Mouse (Mus musculus) spleen, adult 10 weeks (tissue): ENCODE results near the gene Pagr1b. TPM values are rescaled to one million over a fixed set of nuclear protein-coding genes. Genes with fewer than 3 reads are reported as not detected.

Experiments
- polyA plus RNA-seq: library from polyadenylated mRNA; stranded (reverse); fragments of 350-450 nt; fragmentation: Illumina TruSeq; extraction: RNeasy Lipid Tissue Mini Kit (QIAGEN cat#74804); gene quantifications from one replicate; pipeline ENCODE4 v1.2.3, GENCODE M21; 2015; ENCODE audit warnings: low replicate concordance; ENCODE audit not compliant: insufficient read depth

Gene Pagr1b
- not detected for polyA plus RNA-seq

DNA sequence TGATC is at the start of gene Pagr1b:
TSS of gene Pagr1b (minus strand) at position 4 of the 5 bp plus-strand sequence.

DNA sequence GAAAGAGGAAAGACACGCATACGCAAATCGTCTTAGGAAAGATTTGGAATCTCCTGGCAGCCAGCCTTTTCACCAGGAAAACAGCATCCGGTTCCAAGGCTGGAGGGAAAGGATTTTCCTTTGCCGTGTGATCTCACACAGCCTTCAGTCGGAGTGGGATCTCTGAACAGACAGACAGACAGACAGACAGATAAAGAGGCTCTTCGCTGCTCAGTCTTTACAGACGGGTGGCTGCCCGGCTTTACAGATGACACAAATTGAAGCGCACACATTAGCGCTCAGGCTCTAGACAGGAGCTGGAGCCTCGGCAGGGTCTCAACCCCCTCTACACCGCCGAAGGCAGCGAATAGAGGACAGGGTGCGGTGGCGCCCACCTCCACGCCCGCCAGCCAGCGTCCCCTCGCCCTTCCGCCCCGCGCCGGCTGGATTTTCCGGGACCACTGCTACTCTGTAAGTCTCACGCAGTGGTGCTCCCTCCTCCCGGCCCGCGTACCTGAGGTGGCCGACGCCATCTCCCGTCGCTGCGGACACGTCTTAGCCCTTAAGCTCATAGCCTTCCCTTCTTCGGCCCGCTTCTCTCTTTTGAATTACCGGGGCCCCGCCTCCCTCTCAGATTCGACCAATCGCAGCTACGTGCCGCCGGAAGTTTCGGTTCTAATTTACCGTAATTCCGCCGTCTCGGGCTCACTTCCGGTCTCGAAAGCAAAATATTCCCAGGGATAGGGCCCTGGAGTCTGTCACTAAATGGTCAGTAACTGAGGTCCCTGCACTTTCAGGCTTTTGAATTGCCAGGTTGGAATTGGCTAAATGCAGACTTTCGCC is 25.8 kb upstream of the Pagr1b start, which contains the start of gene Kif22:
TSS of gene Kif22 (minus strand) at position 621 of the 822 bp plus-strand sequence.

DNA sequence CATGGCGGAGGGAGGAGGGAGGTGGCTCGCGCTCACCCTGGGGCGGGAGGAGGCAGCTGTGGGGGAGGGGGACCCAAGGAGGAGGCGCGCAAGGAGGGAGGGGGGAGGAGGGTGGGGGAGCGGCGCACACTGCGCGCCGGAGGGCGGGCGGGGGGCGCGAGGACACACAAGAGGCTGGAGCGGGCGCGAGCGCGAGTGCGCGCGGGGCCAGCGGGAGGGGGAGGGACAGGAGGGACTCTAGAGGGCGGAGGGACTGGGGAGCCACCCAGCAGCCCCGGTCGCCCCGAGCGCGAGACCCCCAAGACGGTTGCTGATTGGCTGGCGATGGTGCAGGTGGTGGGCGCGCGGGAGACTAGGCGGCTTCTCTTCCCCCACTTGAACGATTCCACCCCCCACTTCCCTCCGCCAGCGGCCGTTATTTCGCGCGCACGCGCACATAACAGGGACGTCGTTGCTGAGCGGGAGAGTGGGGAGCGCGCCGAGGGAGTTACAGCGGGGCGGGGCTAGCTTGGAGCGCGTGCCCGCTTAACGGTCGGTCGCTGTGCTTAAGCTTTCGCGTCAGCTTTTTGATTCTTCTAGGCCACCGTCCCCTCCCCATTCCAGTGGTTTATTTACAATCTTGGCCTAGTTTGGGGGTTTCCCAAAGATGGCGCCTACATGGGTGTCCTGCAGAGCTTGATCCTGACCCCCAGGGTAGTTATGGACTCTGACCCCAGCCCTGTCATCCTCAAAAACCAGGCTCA is 10.9 kb upstream of the Pagr1b start, which contains the start of gene Maz:
TSS of gene Maz (minus strand) at position 54 of the 743 bp plus-strand sequence.

DNA sequence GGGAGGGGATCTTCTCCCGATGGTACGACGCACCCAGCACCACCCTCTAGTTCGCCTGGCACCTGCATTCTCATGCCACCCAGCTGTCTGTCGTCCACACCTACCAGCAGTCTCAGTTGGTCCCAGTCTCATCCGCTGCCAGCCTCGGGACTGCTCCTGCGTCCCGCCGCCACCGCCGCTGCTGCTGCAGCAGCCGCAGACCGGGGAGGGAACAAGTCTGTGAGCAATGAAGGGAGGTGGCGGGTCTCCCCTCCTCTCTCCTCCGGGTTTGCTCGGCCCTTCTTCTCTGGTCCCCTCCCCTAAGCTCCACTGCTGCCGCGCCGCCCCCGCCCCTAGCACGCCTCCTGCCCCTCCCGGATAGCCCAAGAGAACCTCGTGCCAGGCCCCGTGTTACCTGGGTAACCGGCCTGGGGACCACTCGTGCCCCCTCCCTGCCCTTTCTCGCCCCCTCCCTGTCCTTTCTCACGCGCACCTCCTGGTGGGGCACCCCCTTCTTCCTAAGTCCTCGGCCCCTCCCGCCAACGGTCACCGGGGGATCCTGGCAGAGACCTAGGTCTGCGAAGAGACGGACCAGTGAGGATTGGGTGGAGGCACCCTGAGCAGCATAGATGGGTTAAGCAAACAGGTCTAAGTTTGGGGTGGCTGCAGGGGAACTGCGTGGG is 4.7 kb upstream of the Pagr1b start, which contains the start of the genes Gm42742 and Prrt2:
TSS of gene Gm42742 (minus strand) at position 197 of the 662 bp plus-strand sequence.
TSS of gene Prrt2 (minus strand) at position 311 of the 662 bp plus-strand sequence.

DNA sequence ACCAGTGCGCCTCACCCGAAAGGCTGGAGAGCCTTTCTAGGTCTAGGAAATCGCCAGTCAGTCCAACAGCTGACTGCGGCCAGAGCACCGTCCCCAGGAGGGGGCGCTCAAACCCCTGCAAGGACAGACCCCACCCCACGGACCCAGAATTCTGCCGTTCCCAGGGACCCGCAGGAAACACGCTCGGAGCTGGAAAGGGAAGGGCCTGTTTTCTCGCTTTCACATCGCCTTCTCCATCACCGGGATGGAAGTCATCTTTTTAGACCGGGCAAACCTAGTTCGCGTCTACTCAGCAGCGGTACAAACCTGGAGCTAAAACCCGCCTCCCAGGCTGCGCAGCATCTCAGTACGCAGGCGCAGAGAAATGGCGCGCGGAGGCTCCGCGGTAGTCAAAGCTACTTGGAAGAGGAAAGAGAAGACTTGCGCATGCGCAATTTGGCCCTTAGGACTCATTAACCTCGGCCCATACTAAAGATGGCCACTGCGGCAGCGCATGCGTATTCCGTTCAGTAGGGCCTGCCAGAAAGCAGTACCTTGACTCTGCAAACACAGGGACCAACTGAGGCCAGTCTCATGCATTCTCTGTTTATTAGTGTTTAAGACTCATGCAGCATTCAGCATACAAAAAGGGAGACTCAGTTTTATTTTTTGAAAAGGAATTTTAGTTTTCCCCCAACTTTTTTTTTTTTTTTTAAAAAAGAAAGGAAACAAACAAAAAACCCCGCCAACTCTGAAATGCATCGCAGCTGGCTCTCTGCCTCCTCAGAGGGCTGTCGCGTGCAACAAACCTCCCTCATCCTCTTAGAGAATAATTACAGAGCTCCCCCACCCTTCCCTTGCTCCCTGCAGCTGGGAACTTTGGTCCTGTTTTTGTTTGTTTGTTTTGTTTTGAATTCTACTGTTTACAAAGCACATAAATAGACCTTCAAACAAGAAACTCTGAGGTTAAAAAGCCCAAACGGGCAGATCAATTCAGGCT is 976 bp upstream of the Pagr1b start, which contains the start of gene Pagr1a:
TSS of gene Pagr1a (minus strand) at position 382 of the 979 bp plus-strand sequence.

DNA sequence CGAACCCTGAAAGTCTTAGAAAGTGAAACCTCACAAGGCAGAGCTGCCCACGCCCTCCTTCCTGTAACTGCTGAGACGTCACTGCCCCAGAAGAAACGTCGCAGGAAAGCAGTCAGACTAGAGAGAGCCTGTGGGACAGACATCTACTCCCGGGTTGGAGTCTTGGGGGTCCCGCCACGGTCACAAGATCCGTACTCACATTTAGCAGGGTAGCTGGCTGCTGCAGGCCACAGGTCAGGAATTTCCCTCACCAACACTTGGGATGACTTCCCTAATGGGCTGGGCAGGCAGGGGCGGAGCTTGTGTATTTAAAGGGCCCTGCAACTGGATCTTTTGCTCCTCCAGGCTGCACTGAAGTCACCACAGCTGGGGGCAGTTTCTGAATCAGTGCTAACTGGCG is 2.0 kb downstream of the Pagr1b start, which contains the start of gene Mvp:
TSS of gene Mvp (minus strand) at position 302 of the 400 bp plus-strand sequence.

DNA sequence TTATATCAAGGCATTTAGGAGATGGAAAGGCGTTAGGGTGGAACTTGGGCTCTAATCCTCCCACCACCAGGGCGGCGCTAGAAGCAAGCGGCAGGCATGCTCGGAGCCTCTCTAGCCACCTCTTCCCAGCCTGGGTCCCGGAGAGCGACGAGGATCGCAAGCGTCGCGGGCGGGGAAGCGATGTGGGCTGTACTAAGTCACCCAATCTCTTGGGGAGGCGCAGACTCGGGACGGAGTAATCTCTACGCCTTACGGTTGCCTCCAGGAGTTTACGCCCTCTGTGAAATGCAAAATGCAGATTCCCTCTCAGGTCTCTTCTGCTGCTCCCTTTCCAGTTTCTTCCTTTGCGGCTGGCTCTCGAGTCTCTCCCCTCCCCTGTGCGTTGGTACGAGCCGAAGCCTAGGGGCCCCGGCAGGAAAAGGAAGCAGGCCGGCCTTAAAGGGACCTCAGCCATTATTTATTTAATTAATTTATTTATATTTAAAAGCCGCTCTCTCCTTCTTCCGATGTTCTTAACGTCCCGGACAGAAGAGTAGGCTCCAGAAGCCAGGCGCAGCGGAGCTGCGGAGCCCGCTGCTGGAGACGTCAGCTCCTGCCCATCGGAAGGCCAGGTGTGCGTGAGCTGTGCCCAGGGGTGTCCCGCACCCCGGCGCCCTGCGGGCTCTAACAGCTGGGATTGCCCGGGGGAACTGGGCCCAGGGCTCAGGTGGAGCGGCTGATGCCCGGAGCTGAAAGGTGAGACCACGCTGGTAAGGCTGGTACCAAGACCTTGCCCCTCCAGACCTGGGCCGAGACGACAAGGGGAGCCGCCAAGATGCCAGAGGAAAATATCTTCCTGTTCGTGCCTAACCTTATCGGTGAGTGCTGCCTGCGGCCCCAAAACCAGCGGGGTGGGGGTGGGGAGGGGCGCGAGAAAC is 40.1 kb downstream of the Pagr1b start, which contains the start of gene Cdiptos:
TSS of gene Cdiptos (minus strand) at position 149 of the 917 bp plus-strand sequence.

DNA sequence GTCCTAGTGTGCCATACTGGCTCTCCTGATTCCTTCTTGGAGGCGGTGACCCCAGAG is 40.6 kb downstream of the Pagr1b start, which contains the start of gene Cdipt:
TSS of gene Cdipt (plus strand) at position 22 of the 57 bp plus-strand sequence.

Other genes starting within 250 kb of the Pagr1b start
- 121 TPM for gene Ypel3, start 239.5 kb downstream of the Pagr1b start, polyA plus RNA-seq
- 2.8 TPM for gene Tbx6, start 235.0 kb downstream of the Pagr1b start, polyA plus RNA-seq
- gene Ppp4c, start 224.0 kb downstream of the Pagr1b start, polyA plus RNA-seq: 170 TPM
- not detected for gene Fam57b, start 218.8 kb downstream of the Pagr1b start, polyA plus RNA-seq
- not detected for gene 4930451I11Rik, start 184.8 kb downstream of the Pagr1b start, polyA plus RNA-seq
- not detected for gene Doc2a, start 169.1 kb downstream of the Pagr1b start, polyA plus RNA-seq
- 41.1 TPM for gene Hirip3, start 154.5 kb downstream of the Pagr1b start, polyA plus RNA-seq
- 30.1 TPM for gene Ino80e, start 154.1 kb downstream of the Pagr1b start, polyA plus RNA-seq
- gene Taok2, start 131.8 kb downstream of the Pagr1b start, polyA plus RNA-seq: 37.0 TPM
- 47.9 TPM for gene Tmem219, start 93.6 kb downstream of the Pagr1b start, polyA plus RNA-seq
- gene Kctd13, start 87.6 kb downstream of the Pagr1b start, polyA plus RNA-seq: 13.7 TPM
- gene Asphd1, start 66.9 kb downstream of the Pagr1b start, polyA plus RNA-seq: not detected
- gene Sez6l2, start 65.9 kb downstream of the Pagr1b start, polyA plus RNA-seq: 2.6 TPM
- 56.1 TPM for gene Cdipt, start 40.6 kb downstream of the Pagr1b start, polyA plus RNA-seq
- gene Cdiptos, start 40.4 kb downstream of the Pagr1b start, polyA plus RNA-seq: 2.5 TPM
- gene Mvp, start 1.9 kb downstream of the Pagr1b start, polyA plus RNA-seq: 13.5 TPM
- 13.5 TPM for gene Pagr1a, start 868 bp upstream of the Pagr1b start, polyA plus RNA-seq
- gene Gm42742, start 4.6 kb upstream of the Pagr1b start, polyA plus RNA-seq: 20.9 TPM
- gene Prrt2, start 4.7 kb upstream of the Pagr1b start, polyA plus RNA-seq: 3.2 TPM
- 111 TPM for gene Maz, start 10.6 kb upstream of the Pagr1b start, polyA plus RNA-seq
- gene Kif22, start 26.0 kb upstream of the Pagr1b start, polyA plus RNA-seq: 10.6 TPM
- 6.7 TPM for gene Zg16, start 70.8 kb upstream of the Pagr1b start, polyA plus RNA-seq
- gene AI467606, start 74.9 kb upstream of the Pagr1b start, polyA plus RNA-seq: 81.1 TPM
- gene Qprt, start 105.7 kb upstream of the Pagr1b start, polyA plus RNA-seq: 4.2 TPM
- gene Spn, start 121.3 kb upstream of the Pagr1b start, polyA plus RNA-seq: 77.1 TPM
- gene Cd2bp2, start 179.6 kb upstream of the Pagr1b start, polyA plus RNA-seq: 83.7 TPM
- 37.1 TPM for gene Tbc1d10b, start 192.0 kb upstream of the Pagr1b start, polyA plus RNA-seq
- 5.7 TPM for gene Mylpf, start 192.4 kb upstream of the Pagr1b start, polyA plus RNA-seq
- gene Zfp553, start 216.6 kb upstream of the Pagr1b start, polyA plus RNA-seq: 9.4 TPM
- gene Sept1, start 216.6 kb upstream of the Pagr1b start, polyA plus RNA-seq: 234 TPM
- gene Zfp771, start 227.8 kb upstream of the Pagr1b start, polyA plus RNA-seq: 6.0 TPM
- gene Dctpp1, start 244.2 kb upstream of the Pagr1b start, polyA plus RNA-seq: 8.7 TPM